Mouse (Mus musculus): ENCODE results near the gene Dtd1. TPM values are rescaled to one million over a fixed set of nuclear protein-coding genes. Genes with fewer than 3 reads are reported as not detected.
"Not testable (repeated sequence)": the region's sequence is repeated elsewhere in the genome, so short reads cannot be mapped to it uniquely, and the experiment has no call there.

Dtd1 gene
- polyA plus RNA-seq, 1 experiment: 10.5 TPM

DNA sequence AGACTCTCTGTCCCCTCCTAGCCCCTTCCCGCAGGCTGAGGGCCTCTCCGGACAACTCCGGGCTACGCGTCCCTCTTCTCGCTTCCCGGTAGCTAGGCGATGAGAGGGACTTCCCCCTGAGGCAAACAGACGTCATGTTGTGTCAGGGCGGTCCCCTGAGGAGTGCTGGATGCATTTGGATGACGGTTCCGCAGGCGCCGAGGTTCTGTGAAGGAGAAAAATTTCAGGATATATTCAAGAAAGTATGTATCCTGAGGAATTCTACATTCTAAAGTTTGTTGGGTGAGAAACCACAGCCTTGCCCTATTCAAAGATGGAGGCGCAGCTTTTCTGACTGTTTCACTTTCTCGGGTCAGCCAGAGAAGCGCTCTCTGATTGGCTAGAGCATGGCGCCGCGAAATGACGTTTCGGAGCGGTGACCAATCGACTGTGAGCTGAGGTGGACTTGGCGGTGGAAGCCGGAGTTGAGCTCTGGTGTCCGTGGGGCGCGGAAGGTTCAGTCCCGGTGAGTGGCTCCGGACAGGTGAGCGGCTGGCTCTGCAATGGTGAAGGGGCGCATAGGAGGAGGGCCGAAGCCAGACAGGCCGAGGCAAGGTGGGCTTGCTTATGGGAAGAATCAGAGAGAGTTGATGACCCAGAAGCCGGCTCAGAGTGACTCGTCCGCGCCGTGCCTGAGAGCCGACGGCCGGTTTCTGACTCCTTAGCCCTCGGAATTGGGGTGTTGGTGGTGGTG lies 43.7 kb upstream of the Dtd1 start, which contains the start of gene Sec23b:
TSS of gene Sec23b (plus strand) at position 410 of the 733 bp plus-strand sequence.
- Histone ChIP-seq H3K27me3 (ENCODE audit: control insufficient read depth, insufficient read depth, insufficient read length) (no peaks in the 10 kb centered on the region), H3K36me3 (ENCODE audit: control insufficient read depth, insufficient read depth) (peaks cover 10% of the 10 kb centered on the region), H3K79me2 (ENCODE audit: control insufficient read depth, insufficient read depth) (peaks cover 24% of the 10 kb centered on the region), H3K4me2 (ENCODE audit: low read depth) (peak within 1 kb of the TSS; percentile 95), H3K4me3 (peak within 1 kb of the TSS; percentile 62), H3ac (ENCODE audit: control insufficient read depth, insufficient read length) (peak within 1 kb of the TSS; percentile 19)
- no peak for TF ChIP-seq REST (IDR thresholded peaks at IDR 0.05; ENCODE audit: insufficient read depth, insufficient read length)
- peak in 2 of 3 experiments; percentile 7 to 38 for TF ChIP-seq MYOG (IDR thresholded peaks at IDR 0.05; ENCODE audit: control insufficient read depth in 1 of 3, insufficient read depth in 1 of 3, insufficient read length in 2 of 3, low read depth in 2 of 3)
- no peak for TF ChIP-seq MYOD1 (IDR thresholded peaks at IDR 0.05; ENCODE audit: control insufficient read depth in 1 of 3, insufficient read length in 2 of 3, low read depth in 2 of 3)
- TF ChIP-seq USF1 (IDR thresholded peaks at IDR 0.05; ENCODE audit: low read depth): no peak
- no peak for TF ChIP-seq CEBPB (IDR thresholded peaks at IDR 0.05; ENCODE audit: insufficient read depth, poor library complexity, severe bottlenecking)
- no peak for TF ChIP-seq E2F4 (IDR thresholded peaks at IDR 0.05; ENCODE audit: insufficient read depth)
- no peak for TF ChIP-seq SRF (IDR thresholded peaks at IDR 0.05; ENCODE audit: control insufficient read depth, insufficient read length, low read depth)
- peak; percentile 92 for TF ChIP-seq POLR2AphosphoS2 (IDR thresholded peaks at IDR 0.05; ENCODE audit: insufficient read length, low read depth)
- peak; percentile 87 for TF ChIP-seq POLR2A (IDR thresholded peaks at IDR 0.05; ENCODE audit: insufficient read length, low read depth)

DNA sequence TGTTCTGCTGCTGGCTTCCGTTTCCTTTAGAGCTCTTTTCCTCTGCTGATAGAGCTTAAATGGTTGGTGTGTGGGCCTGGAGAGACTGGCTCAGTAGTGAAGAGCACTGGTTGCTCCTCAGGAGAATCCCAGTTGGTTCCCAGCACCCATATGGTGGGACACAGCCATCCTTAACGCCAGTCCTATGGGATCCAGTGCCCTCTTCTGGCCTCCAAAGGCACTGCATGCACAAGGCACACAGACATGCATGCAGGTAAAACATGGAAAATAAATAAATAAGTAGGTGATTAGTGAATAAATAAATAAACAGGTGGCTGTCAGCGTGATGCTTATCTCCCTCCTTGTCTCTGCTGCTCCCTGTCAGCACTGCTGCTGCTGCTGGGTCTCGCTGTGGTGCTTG lies 11.0 kb upstream of the Dtd1 start:
- Histone ChIP-seq H3K36me3 (ENCODE audit: control insufficient read depth, insufficient read depth) (peaks cover 17% of the 10 kb centered on the region), H3K4me2 (ENCODE audit: low read depth) (no peak overlapping the region), H3ac (ENCODE audit: control insufficient read depth, insufficient read length) (no peak overlapping the region), H3K27me3 (ENCODE audit: control insufficient read depth, insufficient read depth, insufficient read length) (no peaks in the 10 kb centered on the region), H3K79me2 (ENCODE audit: control insufficient read depth, insufficient read depth) (no peaks in the 10 kb centered on the region), H3K4me3 (no peak overlapping the region)
- TF ChIP-seq MYOD1 (IDR thresholded peaks at IDR 0.05; ENCODE audit: control insufficient read depth in 1 of 3, insufficient read length in 2 of 3, low read depth in 2 of 3) (no peak), REST (IDR thresholded peaks at IDR 0.05; ENCODE audit: insufficient read depth, insufficient read length) (no peak), E2F4 (IDR thresholded peaks at IDR 0.05; ENCODE audit: insufficient read depth) (no peak)

DNA sequence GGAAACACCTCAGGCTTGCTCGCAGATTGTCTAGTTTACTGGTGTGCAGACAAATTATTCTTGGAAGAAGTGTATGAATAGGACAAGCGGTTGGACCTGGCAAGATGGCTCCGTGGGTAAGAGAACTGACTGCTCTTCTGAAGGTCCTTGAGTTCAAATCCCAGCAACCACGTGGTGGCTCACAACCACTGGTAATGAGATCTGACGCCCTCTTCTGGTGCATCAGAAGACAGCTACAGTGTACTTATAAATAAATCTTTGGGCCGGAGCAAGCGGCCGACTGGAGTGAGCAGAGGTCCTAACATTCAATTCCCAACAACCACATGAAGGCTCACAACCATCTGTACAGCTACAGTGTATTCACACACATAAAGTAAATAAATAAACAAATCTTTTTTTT lies 6.7 kb upstream of the Dtd1 start:
- H3ac ChIP-seq (ENCODE audit: control insufficient read depth, insufficient read length); H3K36me3 ChIP-seq (ENCODE audit: control insufficient read depth, insufficient read depth); H3K4me2 ChIP-seq (ENCODE audit: low read depth); H3K79me2 ChIP-seq (ENCODE audit: control insufficient read depth, insufficient read depth); H3K27me3 ChIP-seq (ENCODE audit: control insufficient read depth, insufficient read depth, insufficient read length); H3K4me3 ChIP-seq: not testable (repeated sequence)

DNA sequence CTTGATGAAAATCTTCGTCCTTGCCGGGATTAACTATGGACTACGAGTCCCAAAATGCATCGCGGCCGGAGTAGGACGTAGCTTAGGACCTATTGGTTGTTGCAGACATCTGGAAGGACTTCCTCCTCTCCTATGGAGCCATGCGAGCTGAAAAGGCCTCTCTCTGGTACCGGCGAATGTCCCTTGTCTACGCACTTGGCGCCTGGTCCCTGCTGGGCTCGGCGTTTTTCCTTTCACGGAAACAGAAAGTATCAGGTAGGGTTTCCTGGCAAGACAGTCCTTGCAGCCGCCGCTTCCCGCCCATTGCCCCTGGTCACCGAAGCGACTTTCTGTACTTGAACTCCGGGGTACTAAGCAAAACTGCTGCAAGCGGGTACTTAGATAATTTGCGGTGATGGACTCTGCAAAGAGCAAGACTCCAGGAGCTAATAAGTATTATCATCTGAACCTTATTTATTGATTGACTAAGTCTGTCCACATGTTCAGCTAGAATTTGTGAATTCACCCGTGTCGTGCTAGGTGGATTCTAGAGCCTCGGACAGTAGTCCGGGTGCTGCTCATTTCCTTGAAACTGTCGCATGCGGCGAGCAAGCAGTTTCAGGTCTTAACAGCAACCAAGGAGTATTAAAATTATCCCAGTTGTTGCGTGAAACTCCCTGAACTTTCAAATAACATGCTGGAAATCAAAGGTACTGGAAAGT lies 5.6 kb upstream of the Dtd1 start, which contains the start of gene Smim26:
TSS of gene Smim26 (plus strand) at position 104 of the 701 bp plus-strand sequence.
- H3K36me3 ChIP-seq (ENCODE audit: control insufficient read depth, insufficient read depth): peaks cover 3% of the 10 kb centered on the region
- no peaks in the 10 kb centered on the region for H3K27me3 ChIP-seq (ENCODE audit: control insufficient read depth, insufficient read depth, insufficient read length)
- no peak within 1 kb of the TSS for H3ac ChIP-seq (ENCODE audit: control insufficient read depth, insufficient read length)
- peak within 1 kb of the TSS; percentile 96 for H3K4me2 ChIP-seq (ENCODE audit: low read depth)
- H3K4me3 ChIP-seq: peak within 1 kb of the TSS; percentile 32
- H3K79me2 ChIP-seq (ENCODE audit: control insufficient read depth, insufficient read depth): no peaks in the 10 kb centered on the region
- TF ChIP-seq POLR2AphosphoS2 (IDR thresholded peaks at IDR 0.05; ENCODE audit: insufficient read length, low read depth) (peak; percentile 68), USF1 (IDR thresholded peaks at IDR 0.05; ENCODE audit: low read depth) (no peak), POLR2A (IDR thresholded peaks at IDR 0.05; ENCODE audit: insufficient read length, low read depth) (peak; percentile 68), MYOD1 (IDR thresholded peaks at IDR 0.05; ENCODE audit: control insufficient read depth in 1 of 3, insufficient read length in 2 of 3, low read depth in 2 of 3) (no peak)

DNA sequence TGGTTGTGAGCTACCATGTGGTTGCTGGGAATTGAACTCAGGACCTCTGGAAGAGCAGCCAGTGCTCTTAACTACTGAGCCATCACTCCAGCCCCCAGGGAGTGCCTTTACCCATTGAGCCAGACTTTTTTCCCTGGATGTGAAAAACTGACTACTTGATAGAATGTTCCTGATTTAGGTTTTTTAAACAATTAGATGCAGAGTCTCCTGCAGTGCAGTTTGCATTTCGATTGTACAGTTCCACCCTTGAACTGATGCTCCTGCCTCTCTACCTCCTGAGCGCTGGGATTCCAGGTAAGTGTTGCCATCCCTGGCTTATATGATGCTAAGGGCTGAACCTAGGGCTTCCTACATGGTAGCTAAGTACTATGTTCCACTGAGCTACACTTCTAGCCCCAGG lies 1.7 kb upstream of the Dtd1 start:
- H3K27me3 ChIP-seq (ENCODE audit: control insufficient read depth, insufficient read depth, insufficient read length): no peaks in the 10 kb centered on the region
- no peak overlapping the region for H3K4me2 ChIP-seq (ENCODE audit: low read depth)
- H3K36me3 ChIP-seq (ENCODE audit: control insufficient read depth, insufficient read depth): no peaks in the 10 kb centered on the region
- no peak for TF ChIP-seq SRF (IDR thresholded peaks at IDR 0.05; ENCODE audit: control insufficient read depth, insufficient read length, low read depth)
- TF ChIP-seq CEBPB (IDR thresholded peaks at IDR 0.05; ENCODE audit: insufficient read depth, poor library complexity, severe bottlenecking): no peak
- no peak for TF ChIP-seq MYOG (IDR thresholded peaks at IDR 0.05; ENCODE audit: control insufficient read depth in 1 of 3, insufficient read depth in 1 of 3, insufficient read length in 2 of 3, low read depth in 2 of 3)
- TF ChIP-seq TCF12 (IDR thresholded peaks at IDR 0.05; ENCODE audit: insufficient read depth, poor library complexity, severe bottlenecking): no peak
- no peak for TF ChIP-seq E2F4 (IDR thresholded peaks at IDR 0.05; ENCODE audit: insufficient read depth)
- no peak for TF ChIP-seq MYOD1 (IDR thresholded peaks at IDR 0.05; ENCODE audit: control insufficient read depth in 1 of 3, insufficient read length in 2 of 3, low read depth in 2 of 3)
- TF ChIP-seq POLR2A (IDR thresholded peaks at IDR 0.05; ENCODE audit: insufficient read length, low read depth): no peak
- TF ChIP-seq TCF3 (IDR thresholded peaks at IDR 0.05; ENCODE audit: insufficient read length, low read depth): no peak
- no peak for TF ChIP-seq POLR2AphosphoS2 (IDR thresholded peaks at IDR 0.05; ENCODE audit: insufficient read length, low read depth)
- no peak for TF ChIP-seq MAX (IDR thresholded peaks at IDR 0.05; ENCODE audit: low read depth)
- TF ChIP-seq REST (IDR thresholded peaks at IDR 0.05; ENCODE audit: insufficient read depth, insufficient read length): no peak
- TF ChIP-seq USF1 (IDR thresholded peaks at IDR 0.05; ENCODE audit: low read depth): no peak
- H3K4me3 ChIP-seq: no peak overlapping the region
- no peak overlapping the region for H3ac ChIP-seq (ENCODE audit: control insufficient read depth, insufficient read length)
- no peaks in the 10 kb centered on the region for H3K79me2 ChIP-seq (ENCODE audit: control insufficient read depth, insufficient read depth)
